Mouse (Mus musculus) hematopoietic multipotent progenitor cell, adult 10-12 weeks (in vitro differentiated cells): ENCODE measurements around the gene Wdr35. TPM values are rescaled to one million over a fixed set of nuclear protein-coding genes. Genes with fewer than 3 reads are reported as not detected.

Source experiments
- polyA plus RNA-seq: library from polyadenylated mRNA; stranded (reverse); fragments of >175 nt; gene quantifications from 2 replicates; pipeline ENCODE4 v1.2.3, GENCODE M21; 2012; ENCODE audit warnings: low replicate concordance

Wdr35 gene
- 0.12 and 0.37 TPM in 2 replicates for polyA plus RNA-seq

GRCm38 (mm10) chr12:8973820-8974465, at the start of gene Wdr35:
Wdr35 (plus strand) TSS chr12:8973892.

GRCm38 (mm10) chr12:8947714-8948464, 25.8 kb upstream of the Wdr35 start, which contains the start of gene Matn3:
Matn3 (plus strand) TSS chr12:8947929.

GRCm38 (mm10) chr12:9029888-9030723, 56.4 kb downstream of the Wdr35 start, which contains the start of gene Ttc32:
Ttc32 (plus strand) TSS chr12:9029997.

Other genes starting within 250 kb of the Wdr35 start
- 41.4 and 57.6 TPM in 2 replicates for gene Sdc1, start 202.6 kb upstream of the Wdr35 start, polyA plus RNA-seq
- 9.7 and 43.7 TPM in 2 replicates for gene Laptm4a, start 52.2 kb upstream of the Wdr35 start, polyA plus RNA-seq
- not detected in 2 replicates for gene Matn3, start 26.0 kb upstream of the Wdr35 start, polyA plus RNA-seq
- gene Ttc32, start 56.1 kb downstream of the Wdr35 start, polyA plus RNA-seq: 19.9 and 33.3 TPM in 2 replicates